Mouse (Mus musculus) adrenal gland, adult (tissue): ENCODE measurements around the gene Ckb.
"Not testable (repeated sequence)": the region's sequence is repeated elsewhere in the genome, so short reads cannot be mapped to it uniquely, and the experiment has no call there.

Source experiments
- DNase-seq, 2 experiments: peaks; one replicate each; pipeline ENCODE4 v3.0.0; 2022 to 2023; ENCODE audit warnings: low spot score in 1 of 2; ENCODE audit not compliant: inconsistent age in 2 of 2

Gene Ckb

GRCm38 (mm10) chr12:111670371-111670971 is 1.7 kb downstream of the Ckb start:
- peak; percentile 64 to 78 for DNase-seq

- DNase-seq: no peak
Measured at GRCm38 (mm10) chr12:111669961-111670360, 2.2 kb downstream of the Ckb start.

- peak in 1 of 2 experiments; percentile 70 for DNase-seq
Measured at GRCm38 (mm10) chr12:111669000-111669788, 2.9 kb downstream of the Ckb start.

GRCm38 (mm10) chr12:111668457-111668912 is 3.7 kb downstream of the Ckb start:
- DNase-seq: peak; percentile 94 to 98

- no peak for DNase-seq
Measured at GRCm38 (mm10) chr12:111667421-111667820, 4.7 kb downstream of the Ckb start.

- no peak for DNase-seq
Measured at GRCm38 (mm10) chr12:111666380-111666779, 5.8 kb downstream of the Ckb start.

- DNase-seq: peak; percentile 59 to 66
Measured at GRCm38 (mm10) chr12:111665041-111665880, 6.9 kb downstream of the Ckb start.

GRCm38 (mm10) chr12:111664144-111664634 is 7.9 kb downstream of the Ckb start:
- DNase-seq: no peak

GRCm38 (mm10) chr12:111663228-111664143 is 8.7 kb downstream of the Ckb start:
- DNase-seq: no peak

- not testable (repeated sequence) for DNase-seq
Measured at GRCm38 (mm10) chr12:111661554-111661953, 10.6 kb downstream of the Ckb start.

GRCm38 (mm10) chr12:111660628-111661027 is 11.5 kb downstream of the Ckb start:
- DNase-seq: no peak

- DNase-seq: no peak
Measured at GRCm38 (mm10) chr12:111659331-111659730, 12.8 kb downstream of the Ckb start.

- no peak for DNase-seq
Measured at GRCm38 (mm10) chr12:111655695-111656094, 16.4 kb downstream of the Ckb start.

- DNase-seq: peak; percentile 75 to 87
Measured at GRCm38 (mm10) chr12:111653434-111653833, 18.7 kb downstream of the Ckb start.

GRCm38 (mm10) chr12:111652953-111653352 is 19.2 kb downstream of the Ckb start:
- no peak for DNase-seq

- DNase-seq: peak; percentile 55 to 84
Measured at GRCm38 (mm10) chr12:111648061-111648645, 24.0 kb downstream of the Ckb start.
